Mouse (Mus musculus): ENCODE results near the gene Recql. TPM values are rescaled to one million over a fixed set of nuclear protein-coding genes. Genes with fewer than 3 reads are reported as not detected.

Recql gene
- total and polyA plus RNA-seq, 2 experiments from 2014 or later = 16.6 to 25.4 TPM

GRCm38 (mm10) chr6:142411140-142411539 lies 24.3 kb upstream of the Recql start:
- 15% methylated on average over 1 of the region's 1 CpGs for WGBS
- Histone ChIP-seq H3K9me3 (ENCODE audit: low read length) (no peaks in the 10 kb centered on the region), H3K27me3 (ENCODE audit: insufficient read depth, low read length) (peaks cover 19% of the 10 kb centered on the region; the same call in 1 of the 2 replicates), H3K27ac (no peak overlapping the region), H3K4me1 (ENCODE audit: insufficient read depth, low read length) (no peaks in the 10 kb centered on the region; the same call in 1 of the 2 replicates), H3K36me3 (ENCODE audit: insufficient read depth, low read length) (no peaks in the 10 kb centered on the region), H3K9ac (replicated peaks; ENCODE audit: low read length) (no peak overlapping the region), H3K4me2 (ENCODE audit: low read depth, low read length) (no peak overlapping the region), H3K4me3 (ENCODE audit: low read length) (no peak overlapping the region)
- peak; percentile 61 for DNase-seq (ENCODE audit: low spot score)
- no peak for TF ChIP-seq CTCF (IDR thresholded peaks at IDR 0.05; ENCODE audit: low read depth)
- ATAC-seq = 0 out of 2 replicates have a peak, but pooled peaks have one; percentile 29

- no peak overlapping the region for H3K9ac ChIP-seq (replicated peaks; ENCODE audit: low read length)
- no peak overlapping the region for H3K4me2 ChIP-seq (ENCODE audit: low read depth, low read length)
- no peaks in the 10 kb centered on the region for H3K4me1 ChIP-seq (ENCODE audit: insufficient read depth, low read length)
- ATAC-seq = no peak
- no peak for TF ChIP-seq CTCF (IDR thresholded peaks at IDR 0.05; ENCODE audit: low read depth)
- no peaks in the 10 kb centered on the region for H3K27me3 ChIP-seq (ENCODE audit: insufficient read depth, low read length)
- peaks cover 10% of the 10 kb centered on the region; the same call in 1 of the 2 replicates for H3K36me3 ChIP-seq (ENCODE audit: insufficient read depth, low read length)
- no peak overlapping the region for H3K4me3 ChIP-seq (ENCODE audit: low read length)
- no peak overlapping the region for H3K27ac ChIP-seq
- no peak for DNase-seq (ENCODE audit: low spot score)
- H3K9me3 ChIP-seq (ENCODE audit: low read length) = no peaks in the 10 kb centered on the region
- 90% methylated on average over 6 of the region's 6 CpGs for WGBS
These were observed 8.9 kb upstream of the Recql start for GRCm38 (mm10) chr6:142395756-142396155.

GRCm38 (mm10) chr6:142394669-142395068 lies 7.8 kb upstream of the Recql start:
- ATAC-seq = no peak
- H3K9me3 ChIP-seq (ENCODE audit: low read length) = no peaks in the 10 kb centered on the region
- H3K9ac ChIP-seq (replicated peaks; ENCODE audit: low read length) = no peak overlapping the region
- no peak overlapping the region for H3K4me2 ChIP-seq (ENCODE audit: low read depth, low read length)
- H3K36me3 ChIP-seq (ENCODE audit: insufficient read depth, low read length) = peaks cover 2% of the 10 kb centered on the region; the same call in 1 of the 2 replicates
- no peak overlapping the region for H3K4me3 ChIP-seq (ENCODE audit: low read length)
- DNase-seq (ENCODE audit: low spot score) = no peak
- 65% methylated on average over 5 of the region's 5 CpGs for WGBS
- TF ChIP-seq CTCF (IDR thresholded peaks at IDR 0.05; ENCODE audit: low read depth) = no peak
- H3K27me3 ChIP-seq (ENCODE audit: insufficient read depth, low read length) = no peaks in the 10 kb centered on the region
- no peak overlapping the region for H3K27ac ChIP-seq
- no peaks in the 10 kb centered on the region for H3K4me1 ChIP-seq (ENCODE audit: insufficient read depth, low read length)

- H3K4me1 ChIP-seq (ENCODE audit: insufficient read depth, low read length) = no peaks in the 10 kb centered on the region
- H3K9ac ChIP-seq (replicated peaks; ENCODE audit: low read length) = no peak overlapping the region
- H3K4me3 ChIP-seq (ENCODE audit: low read length) = no peak overlapping the region
- no peaks in the 10 kb centered on the region for H3K27me3 ChIP-seq (ENCODE audit: insufficient read depth, low read length)
- H3K9me3 ChIP-seq (ENCODE audit: low read length) = no peaks in the 10 kb centered on the region
- WGBS = 91% methylated on average over 5 of the region's 5 CpGs
- no peak overlapping the region for H3K27ac ChIP-seq
- no peak for TF ChIP-seq CTCF (IDR thresholded peaks at IDR 0.05; ENCODE audit: low read depth)
- no peak for ATAC-seq
- peaks cover 2% of the 10 kb centered on the region; the same call in 1 of the 2 replicates for H3K36me3 ChIP-seq (ENCODE audit: insufficient read depth, low read length)
- H3K4me2 ChIP-seq (ENCODE audit: low read depth, low read length) = no peak overlapping the region
- DNase-seq (ENCODE audit: low spot score) = no peak
These were observed 5.4 kb upstream of the Recql start for GRCm38 (mm10) chr6:142392312-142392711.

GRCm38 (mm10) chr6:142389101-142389500 lies 2.2 kb upstream of the Recql start:
- TF ChIP-seq CTCF (IDR thresholded peaks at IDR 0.05; ENCODE audit: low read depth) = no peak
- Histone ChIP-seq H3K9me3 (ENCODE audit: low read length) (no peaks in the 10 kb centered on the region), H3K27me3 (ENCODE audit: insufficient read depth, low read length) (no peaks in the 10 kb centered on the region), H3K9ac (replicated peaks; ENCODE audit: low read length) (no peak overlapping the region), H3K4me3 (ENCODE audit: low read length) (no peak overlapping the region), H3K27ac (no peak overlapping the region), H3K4me1 (ENCODE audit: insufficient read depth, low read length) (0 out of 2 replicates have a peak, but pooled peaks cover 3% of the 10 kb centered on the region), H3K36me3 (ENCODE audit: insufficient read depth, low read length) (no peaks in the 10 kb centered on the region), H3K4me2 (ENCODE audit: low read depth, low read length) (no peak overlapping the region)
- 92% methylated on average over 2 of the region's 2 CpGs for WGBS
- ATAC-seq = no peak
- DNase-seq (ENCODE audit: low spot score) = no peak

- no peak for DNase-seq (ENCODE audit: low spot score)
- no peak for ATAC-seq
- 22% methylated on average over 8 of the region's 8 CpGs for WGBS
- Histone ChIP-seq H3K9ac (replicated peaks; ENCODE audit: low read length) (peak overlapping the region; percentile 85), H3K27ac (no peak overlapping the region), H3K9me3 (ENCODE audit: low read length) (no peaks in the 10 kb centered on the region), H3K27me3 (ENCODE audit: insufficient read depth, low read length) (no peaks in the 10 kb centered on the region), H3K4me1 (ENCODE audit: insufficient read depth, low read length) (0 out of 2 replicates have a peak, but pooled peaks cover 3% of the 10 kb centered on the region), H3K4me3 (ENCODE audit: low read length) (peak overlapping the region; percentile 97), H3K36me3 (ENCODE audit: insufficient read depth, low read length) (no peaks in the 10 kb centered on the region), H3K4me2 (ENCODE audit: low read depth, low read length) (peak overlapping the region; percentile 89)
- no peak for TF ChIP-seq CTCF (IDR thresholded peaks at IDR 0.05; ENCODE audit: low read depth)
These were observed 926 bp upstream of the Recql start for GRCm38 (mm10) chr6:142387755-142388271.

GRCm38 (mm10) chr6:142386285-142387010 lies 439 bp downstream of the Recql start:
- peak; percentile 84 for ATAC-seq
- H3K4me1 ChIP-seq (ENCODE audit: insufficient read depth, low read length) = 0 out of 2 replicates have a peak, but pooled peaks cover 3% of the 10 kb centered on the region
- peak overlapping the region; percentile 85 for H3K9ac ChIP-seq (replicated peaks; ENCODE audit: low read length)
- H3K27ac ChIP-seq = no peak overlapping the region
- no peaks in the 10 kb centered on the region for H3K27me3 ChIP-seq (ENCODE audit: insufficient read depth, low read length)
- 5% methylated on average over 31 of the region's 31 CpGs for WGBS
- peak overlapping the region; percentile 61 for H3K4me2 ChIP-seq (ENCODE audit: low read depth, low read length)
- no peak for TF ChIP-seq CTCF (IDR thresholded peaks at IDR 0.05; ENCODE audit: low read depth)
- peak overlapping the region; percentile 97 for H3K4me3 ChIP-seq (ENCODE audit: low read length)
- no peak for DNase-seq (ENCODE audit: low spot score)
- H3K9me3 ChIP-seq (ENCODE audit: low read length) = no peaks in the 10 kb centered on the region
- H3K36me3 ChIP-seq (ENCODE audit: insufficient read depth, low read length) = no peaks in the 10 kb centered on the region
